Mouse (Mus musculus) heart, postnatal 0 days (tissue): ENCODE measurements at regions not wholly inside any gene's neighbourhood (a gene's known extent, or its start where the extent isn't known, plus 50 kb on each side); places are given as distances from the start of the nearest gene placed in this dataset.
"Not testable (repeated sequence)": the region's sequence is repeated elsewhere in the genome, so short reads cannot be mapped to it uniquely, and the experiment has no call there.

Experiments
- CTCF ChIP-seq: IDR thresholded peaks from 2 replicates; pipeline ENCODE4 v1.5.1; 2016; ENCODE audit warnings: antibody characterized with exemption, control low read depth, low read depth
- EP300 ChIP-seq: IDR thresholded peaks from 2 replicates; pipeline ENCODE4 v1.6.1; 2016; ENCODE audit warnings: antibody characterized with exemption, low read depth

GRCm38 (mm10) chr9:31621553-31621952, 157.3 kb upstream of the Tmem45b start:
- TF ChIP-seq CTCF, EP300: not testable (repeated sequence)
